Mouse (Mus musculus) embryonic facial prominence, embryonic 10.5 days (tissue): ENCODE results near the gene Zfp775. TPM values are rescaled to one million over a fixed set of nuclear protein-coding genes. Genes with fewer than 3 reads are reported as not detected.

Experiments used
- DNase-seq: peaks from one replicate; pipeline ENCODE4 v3.0.0-alpha.2; 2017; ENCODE audit warnings: low spot score
- H3K27ac ChIP-seq: fragments of 300-500 bp; sonication (generic); replicated peaks from 2 replicates; pipeline ENCODE4 v1.5.1; 2016; ENCODE audit warnings: mild to moderate bottlenecking
- H3K27me3 ChIP-seq: fragments of 300-500 bp; sonication (generic); replicated peaks from 2 replicates; pipeline ENCODE4 v1.6.1; 2016; ENCODE audit warnings: low read depth, mild to moderate bottlenecking; ENCODE audit not compliant: poor library complexity, severe bottlenecking
- H3K36me3 ChIP-seq: fragments of 300-500 bp; sonication (generic); replicated peaks from 2 replicates; pipeline ENCODE4 v1.6.1; 2016; ENCODE audit warnings: mild to moderate bottlenecking, moderate library complexity
- H3K4me1 ChIP-seq: fragments of 300-500 bp; sonication (generic); 2 replicates; pipeline ENCODE4 v1.6.1; 2016
- H3K4me3 ChIP-seq: fragments of 300-500 bp; sonication (generic); 2 replicates; pipeline ENCODE4 v1.5.1; 2016; ENCODE audit warnings: mild to moderate bottlenecking, moderate library complexity
- H3K9me3 ChIP-seq: fragments of 300-500 bp; sonication (generic); 2 replicates; pipeline ENCODE4 v1.6.1; 2016; ENCODE audit warnings: mild to moderate bottlenecking
- WGBS: fragments of 180-500 bp; shearing (Covaris S2); methylation state at CpG from one replicate; pipeline ENCODE4 v1.1.7; 2016; 5-methylcytosine and 5-hydroxymethylcytosine counted together
- polyA plus RNA-seq: library from polyadenylated mRNA; unstranded; fragments of >200 nt; fragmentation: Nextera tagmentation; extraction: Ambion mirVana; gene quantifications from 2 replicates; pipeline ENCODE4 v1.2.1, GENCODE M21; 2016

Zfp775 gene
- polyA plus RNA-seq: 10.1 and 10.8 TPM in 2 replicates

DNA sequence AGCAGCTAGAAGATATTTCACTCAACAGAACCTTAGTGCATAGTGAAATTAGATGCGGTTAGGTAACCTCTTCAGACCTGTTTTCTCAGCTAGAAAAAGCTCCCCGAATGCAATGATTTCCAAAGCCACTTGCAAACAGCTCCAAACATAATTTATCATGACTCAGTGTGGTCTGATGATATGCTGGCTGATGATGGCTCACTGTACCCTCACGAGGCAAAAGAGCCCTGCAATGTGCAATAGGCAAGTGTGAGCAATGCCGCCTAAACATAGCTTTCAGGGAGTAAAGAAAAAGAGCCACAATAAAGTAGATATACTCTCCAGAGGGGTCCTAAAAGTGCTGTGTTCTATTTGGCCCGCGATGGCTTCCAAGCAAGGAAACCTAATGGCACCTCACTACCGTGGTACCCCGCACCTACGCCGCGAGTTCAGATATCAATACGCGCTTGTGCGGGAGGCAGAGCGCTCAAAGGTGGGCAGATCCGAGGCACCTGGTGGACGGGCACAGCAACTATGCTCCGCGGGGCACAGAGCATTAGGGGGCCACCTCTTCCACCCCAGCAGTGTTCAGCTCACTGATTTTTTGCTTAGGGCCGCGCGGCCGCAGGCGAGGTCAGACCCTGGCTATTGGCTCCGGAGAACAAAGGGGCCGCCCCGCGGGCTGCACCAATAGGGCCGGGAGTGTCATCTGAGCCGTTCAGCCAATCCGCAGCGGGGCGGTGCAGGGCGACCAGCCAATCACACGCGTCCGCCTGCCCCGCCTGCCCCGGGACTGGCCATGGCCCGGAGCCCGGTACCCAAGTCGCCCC, at the start of gene Zfp775:
Zfp775 (plus strand) TSS at position 793 of the 809 bp plus-strand sequence.
- H3K4me3 ChIP-seq: peak within 1 kb of the TSS; percentile 81
- H3K27ac ChIP-seq: peak within 1 kb of the TSS; percentile 95
- 6% methylated on average over 42 of the region's 42 CpGs for WGBS

DNA sequence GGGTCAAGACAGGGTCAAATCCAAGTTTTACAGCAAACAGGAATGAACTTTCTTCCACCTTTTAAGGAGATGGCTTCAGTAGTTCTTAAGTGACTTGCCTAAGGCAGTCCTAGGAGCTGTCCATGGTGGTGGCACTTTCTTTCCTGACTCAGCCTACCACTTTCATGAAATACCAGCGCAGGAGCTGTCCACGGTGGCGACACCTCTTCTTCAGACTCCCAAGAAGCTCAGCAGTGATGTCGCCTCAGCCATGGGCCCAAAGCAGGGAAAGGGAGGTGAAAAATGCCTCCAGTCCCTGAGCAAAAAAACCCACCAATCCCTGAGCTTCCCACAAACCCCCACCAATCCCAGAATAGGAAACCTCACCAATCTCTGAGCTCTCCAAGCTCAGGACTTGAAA, 48.9 kb upstream of the Zfp775 start:
- DNase-seq: peak; percentile 49
- 68% methylated on average over 4 of the region's 4 CpGs for WGBS

More for the DNA sequence above, at the start of gene Zfp775:
- Histone ChIP-seq H3K4me1 (peaks cover 20% of the 10 kb centered on the region), H3K36me3 (peaks cover 51% of the 10 kb centered on the region), H3K9me3 (peaks cover 22% of the 10 kb centered on the region), H3K27me3 (no peaks in the 10 kb centered on the region)
- peak; percentile 98 for DNase-seq

DNA sequence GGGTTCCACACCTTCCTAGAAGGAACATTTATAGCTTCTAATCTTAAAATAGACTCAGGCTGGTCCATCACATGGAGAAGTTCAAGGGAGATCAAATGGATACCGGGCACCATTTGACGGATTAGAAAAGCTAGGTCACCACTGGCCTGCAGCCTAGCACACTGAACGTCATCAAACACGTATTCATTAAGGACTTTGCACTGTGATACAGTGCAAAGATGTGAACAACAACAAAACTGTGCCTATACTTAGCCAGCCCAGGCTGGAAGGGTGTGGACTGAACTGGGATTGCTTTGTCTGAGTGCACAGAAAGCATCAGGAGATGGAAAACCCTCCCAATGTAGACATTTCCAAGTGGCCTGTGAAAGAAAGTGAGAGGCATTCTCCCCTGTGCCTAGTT, 48.0 kb upstream of the Zfp775 start:
- Histone ChIP-seq H3K4me1 (peaks cover 19% of the 10 kb centered on the region), H3K27me3 (no peaks in the 10 kb centered on the region), H3K36me3 (peaks cover 17% of the 10 kb centered on the region), H3K27ac (peak overlapping the region; percentile 93), H3K9me3 (no peaks in the 10 kb centered on the region), H3K4me3 (peak overlapping the region; percentile 63)
- no peak for DNase-seq
- WGBS: 89% methylated on average over 4 of the region's 4 CpGs

More for the DNA sequence above, 48.9 kb upstream of the Zfp775 start:
- Histone ChIP-seq H3K27ac (no peak overlapping the region), H3K9me3 (no peaks in the 10 kb centered on the region), H3K36me3 (peaks cover 13% of the 10 kb centered on the region), H3K27me3 (no peaks in the 10 kb centered on the region), H3K4me3 (no peak overlapping the region), H3K4me1 (peaks cover 19% of the 10 kb centered on the region)

DNA sequence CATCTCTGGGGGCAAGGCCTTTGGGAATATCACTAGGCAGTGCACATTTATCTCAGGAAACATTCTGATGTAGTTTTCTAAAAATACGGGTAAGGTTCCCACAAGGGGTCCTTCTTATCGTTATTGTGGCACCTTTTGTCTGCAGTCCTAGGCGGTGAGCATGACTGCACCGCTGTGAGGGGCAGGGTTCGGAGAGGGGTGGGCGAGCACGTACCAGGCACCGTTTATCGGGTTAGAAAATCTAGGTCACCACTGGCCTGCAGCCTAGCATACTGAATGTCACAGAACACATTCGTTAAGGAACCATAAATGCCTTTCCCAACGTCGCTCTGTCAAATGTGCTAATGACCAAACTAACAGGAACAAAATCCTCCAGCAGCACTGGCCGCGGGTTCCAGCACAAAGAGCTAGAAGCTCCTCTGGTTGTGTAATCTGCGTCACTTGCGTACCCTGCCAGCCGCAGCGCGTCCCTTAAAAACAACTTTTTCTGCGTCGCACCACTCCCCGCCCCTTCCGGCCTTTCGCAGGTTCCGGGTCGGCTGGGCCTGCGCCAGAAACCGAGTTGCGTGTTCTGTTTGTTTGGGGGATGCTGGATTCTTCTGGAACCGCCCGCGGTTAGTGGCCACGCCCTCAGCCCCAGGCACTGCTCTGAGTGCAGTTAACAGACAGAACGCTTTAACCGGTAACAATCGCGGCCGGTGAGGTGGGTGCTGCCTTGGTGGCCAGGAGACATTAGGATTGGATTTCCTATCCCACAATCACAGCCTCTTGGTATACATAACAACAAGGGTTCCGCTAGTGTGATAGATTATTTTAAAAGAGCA, 47.4 kb upstream of the Zfp775 start, which contains the start of gene Lrrc61:
Lrrc61 (plus strand) TSS at position 517 of the 824 bp plus-strand sequence.
- peak; percentile 93 for DNase-seq
- no peaks in the 10 kb centered on the region for H3K27me3 ChIP-seq
- H3K27ac ChIP-seq: peak within 1 kb of the TSS; percentile 93
- peak within 1 kb of the TSS; percentile 63 for H3K4me3 ChIP-seq
- peaks cover 17% of the 10 kb centered on the region for H3K36me3 ChIP-seq
- 1% methylated on average over 39 of the region's 39 CpGs for WGBS
- no peaks in the 10 kb centered on the region for H3K9me3 ChIP-seq
- H3K4me1 ChIP-seq: peaks cover 19% of the 10 kb centered on the region

DNA sequence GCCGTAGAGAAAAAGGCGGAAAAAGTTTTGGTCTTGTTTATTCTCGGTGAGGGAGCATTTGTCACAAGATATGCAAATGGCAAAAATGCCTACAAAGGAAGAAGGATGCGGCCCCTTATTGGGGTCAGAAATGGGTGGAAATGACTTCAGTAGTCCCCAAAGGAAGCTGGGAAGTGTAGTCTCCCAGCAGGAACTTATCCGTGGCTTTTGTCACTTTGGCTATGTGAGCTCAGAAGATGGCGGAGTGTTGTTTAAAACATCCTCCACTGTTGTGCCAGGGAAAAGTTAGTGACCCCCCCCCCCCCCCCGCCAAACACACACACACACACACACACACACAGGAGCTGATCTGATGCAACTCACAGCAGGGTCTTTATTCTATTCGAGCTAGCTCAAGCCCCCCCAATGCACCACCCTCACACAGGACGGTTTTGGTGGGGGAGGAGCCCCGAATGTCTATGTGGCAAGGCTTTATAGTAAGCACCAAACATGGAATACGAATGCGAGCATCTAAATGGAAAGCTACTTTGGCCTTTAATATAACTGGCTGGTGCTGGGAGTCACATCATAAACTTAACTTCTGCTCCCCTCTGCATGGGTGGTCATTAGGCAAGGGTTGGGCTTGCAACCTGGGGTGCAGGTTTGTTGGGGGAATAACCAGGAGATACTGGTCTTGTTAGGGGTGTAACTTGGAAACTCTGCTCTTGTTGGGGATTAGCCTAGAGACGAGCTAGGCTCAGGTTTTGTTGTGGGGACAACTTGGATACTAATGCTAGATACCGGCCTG, 46.6 kb upstream of the Zfp775 start:
- no peaks in the 10 kb centered on the region for H3K27me3 ChIP-seq
- H3K27ac ChIP-seq: peak overlapping the region; percentile 93
- H3K4me3 ChIP-seq: peak overlapping the region; percentile 63
- peaks cover 19% of the 10 kb centered on the region for H3K36me3 ChIP-seq
- H3K9me3 ChIP-seq: no peaks in the 10 kb centered on the region
- peak; percentile 59 for DNase-seq
- H3K4me1 ChIP-seq: peaks cover 19% of the 10 kb centered on the region
- 33% methylated on average over 14 of the region's 14 CpGs for WGBS

DNA sequence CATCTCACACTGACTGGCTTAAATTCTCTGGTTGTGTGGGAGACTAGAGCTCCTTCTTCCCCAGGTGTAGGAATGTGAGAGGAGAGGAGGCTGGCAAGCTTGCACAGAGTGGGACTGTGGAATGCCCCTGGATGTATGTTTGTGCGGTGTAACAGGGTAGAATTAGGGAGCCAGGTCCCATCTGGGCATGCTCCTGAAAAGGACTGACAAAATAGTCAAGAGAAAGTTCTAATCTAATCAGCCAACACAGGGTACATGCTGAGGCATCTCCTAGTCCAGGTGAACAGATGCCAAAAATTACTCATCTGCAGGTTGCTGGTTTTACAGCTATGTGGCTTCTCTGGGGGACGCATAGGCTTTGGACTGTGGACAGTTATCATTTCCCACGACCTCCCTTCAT, 45.9 kb upstream of the Zfp775 start:
- peak overlapping the region; percentile 93 for H3K27ac ChIP-seq
- 90% methylated on average over 3 of the region's 3 CpGs for WGBS
- H3K36me3 ChIP-seq: peaks cover 22% of the 10 kb centered on the region
- no peak for DNase-seq
- peaks cover 19% of the 10 kb centered on the region for H3K4me1 ChIP-seq
- no peaks in the 10 kb centered on the region for H3K9me3 ChIP-seq
- H3K27me3 ChIP-seq: no peaks in the 10 kb centered on the region
- peak overlapping the region; percentile 63; the same call in 1 of the 2 replicates for H3K4me3 ChIP-seq

DNA sequence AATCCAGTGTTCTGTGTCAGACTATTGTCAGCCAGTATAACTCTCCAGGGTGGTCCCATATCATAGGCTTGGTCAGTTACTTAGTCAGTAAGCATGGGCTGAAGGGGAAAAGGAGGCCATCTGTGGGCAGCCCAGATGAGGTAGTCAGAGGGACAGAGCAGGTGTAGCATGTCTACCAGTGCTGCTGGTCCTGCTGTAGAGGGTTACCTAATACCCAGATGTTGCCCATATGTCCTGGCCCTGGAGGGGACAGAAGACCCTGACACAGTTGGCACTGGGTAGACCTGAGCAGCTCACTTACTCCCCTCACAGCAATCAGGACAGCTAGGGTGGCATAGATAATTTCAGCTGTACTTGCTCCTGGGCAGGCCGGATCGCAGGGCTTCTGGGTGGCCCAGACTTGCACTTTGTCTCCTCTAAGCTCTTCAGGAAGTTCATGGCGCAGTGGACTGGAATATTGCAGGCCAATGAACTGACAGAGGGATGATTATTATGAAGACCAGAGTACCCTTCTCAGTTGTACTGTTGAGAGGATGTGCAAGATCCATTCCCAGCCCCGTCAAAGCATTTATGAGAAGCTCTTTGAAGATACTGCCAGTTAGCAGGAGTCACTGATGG, 36.1 kb upstream of the Zfp775 start:
- no peaks in the 10 kb centered on the region for H3K4me1 ChIP-seq
- no peak for DNase-seq
- H3K4me3 ChIP-seq: no peak overlapping the region
- H3K27me3 ChIP-seq: no peaks in the 10 kb centered on the region
- no peak overlapping the region for H3K27ac ChIP-seq
- 94% methylated on average over 4 of the region's 4 CpGs for WGBS
- H3K36me3 ChIP-seq: peaks cover 60% of the 10 kb centered on the region
- no peaks in the 10 kb centered on the region for H3K9me3 ChIP-seq

DNA sequence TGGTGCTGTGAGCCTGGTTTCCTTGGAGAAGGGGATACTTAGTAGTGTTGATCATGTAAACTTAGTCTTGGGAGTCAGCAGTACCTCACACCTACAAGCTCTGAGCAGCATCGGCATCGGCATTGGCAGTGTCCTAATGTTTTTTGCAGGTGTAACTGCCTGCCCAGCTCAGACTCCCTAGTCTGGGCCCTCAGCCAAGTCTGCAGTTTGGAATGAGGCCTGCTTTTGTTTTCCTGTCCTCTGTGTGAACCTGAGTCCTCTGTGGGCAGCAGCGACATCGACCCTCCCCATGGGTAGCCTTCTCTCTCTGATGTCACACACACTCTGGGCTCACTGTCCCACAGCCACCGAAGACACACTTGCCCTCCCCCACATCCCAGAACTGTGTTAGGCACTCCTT, 35.6 kb upstream of the Zfp775 start:
- Histone ChIP-seq H3K36me3 (peaks cover 58% of the 10 kb centered on the region), H3K27me3 (no peaks in the 10 kb centered on the region), H3K9me3 (no peaks in the 10 kb centered on the region), H3K27ac (no peak overlapping the region), H3K4me3 (no peak overlapping the region), H3K4me1 (no peaks in the 10 kb centered on the region)
- no peak for DNase-seq
- 85% methylated on average over 5 of the region's 5 CpGs for whole genome bisulfite sequencing

DNA sequence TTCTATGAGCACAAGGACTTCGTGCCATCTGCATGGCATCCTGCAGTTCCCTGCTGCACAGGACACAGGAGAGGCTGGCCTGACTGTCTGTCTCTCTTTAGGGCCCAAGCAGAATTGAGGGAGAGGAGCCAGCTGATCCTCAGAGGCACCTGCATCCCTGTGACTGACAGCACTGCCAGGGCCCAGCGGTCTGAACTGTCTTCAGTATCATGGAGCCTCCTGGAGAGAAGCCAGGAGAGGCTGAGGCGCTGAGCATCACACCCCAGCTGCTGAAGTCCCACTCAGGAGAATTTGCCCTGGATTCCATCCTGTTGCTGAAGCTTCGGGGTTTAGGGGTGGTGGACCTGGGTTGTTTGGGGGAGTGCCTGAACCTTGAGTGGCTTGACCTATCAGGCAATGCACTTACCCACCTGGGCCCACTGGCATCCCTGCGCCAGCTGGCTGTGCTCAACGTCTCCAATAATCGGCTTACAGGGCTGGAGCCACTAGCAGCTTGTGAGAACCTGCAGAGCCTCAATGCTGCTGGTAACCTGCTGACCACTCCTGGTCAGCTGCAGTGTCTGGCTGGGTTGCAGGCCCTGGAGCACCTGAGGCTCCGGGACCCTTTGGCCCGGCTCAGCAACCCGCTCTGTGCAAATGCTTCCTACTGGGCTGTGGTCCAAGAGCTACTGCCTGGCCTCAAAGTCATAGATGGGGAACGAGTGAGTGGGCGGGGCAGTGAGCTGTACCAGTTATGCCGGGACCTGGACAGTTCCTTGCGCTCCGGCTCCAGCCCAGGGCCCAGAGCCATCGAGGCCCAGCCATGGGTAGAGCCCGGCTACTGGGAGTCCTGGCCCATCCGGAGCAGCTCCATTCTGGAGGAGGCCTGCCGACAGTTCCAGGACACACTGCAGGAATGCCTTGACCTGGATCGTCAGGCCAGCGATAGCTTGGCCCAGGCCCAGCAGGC, 33.6 kb upstream of the Zfp775 start:
- H3K27ac ChIP-seq: no peak overlapping the region

DNA sequence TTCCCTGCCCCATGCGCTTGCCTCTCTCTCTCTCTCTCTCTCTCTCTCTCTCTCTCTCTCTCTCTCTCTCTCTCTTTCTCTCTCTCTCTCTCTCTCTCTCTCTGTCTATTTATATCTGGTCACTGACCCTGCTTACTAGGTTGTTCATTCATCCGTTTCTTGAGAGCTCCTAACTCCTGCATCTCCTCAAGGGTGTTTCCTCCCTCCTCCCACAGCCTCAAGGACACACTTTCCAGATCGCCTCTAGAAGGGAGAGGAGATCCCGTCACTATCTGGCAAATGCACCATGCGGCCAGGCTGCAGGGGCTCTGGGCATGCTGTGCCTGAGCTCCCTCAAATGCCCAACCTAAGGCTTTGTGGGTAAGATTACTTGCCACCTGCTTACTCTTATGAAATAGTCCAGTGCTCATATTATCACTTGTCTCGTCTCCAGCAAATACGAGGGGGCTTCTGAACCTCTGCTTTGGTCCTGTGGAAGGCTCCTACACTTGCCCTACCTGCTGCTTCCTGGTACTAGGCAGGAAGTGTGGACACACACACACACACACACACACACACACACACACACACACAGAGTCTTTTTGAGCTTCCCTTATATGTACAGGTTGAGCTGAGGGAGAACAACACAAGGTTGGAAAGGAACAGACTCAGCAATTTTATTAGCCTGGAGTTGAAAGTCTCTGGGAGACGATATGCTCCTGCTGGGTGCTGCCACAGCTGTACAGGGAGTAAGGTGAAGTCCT, 32.6 kb upstream of the Zfp775 start:
- 88% methylated on average over 8 of the region's 8 CpGs for WGBS
- no peak overlapping the region for H3K27ac ChIP-seq
- peaks cover 21% of the 10 kb centered on the region for H3K4me1 ChIP-seq
- DNase-seq: no peak
- H3K9me3 ChIP-seq: no peaks in the 10 kb centered on the region
- peaks cover 49% of the 10 kb centered on the region for H3K36me3 ChIP-seq
- H3K4me3 ChIP-seq: no peak overlapping the region
- H3K27me3 ChIP-seq: no peaks in the 10 kb centered on the region

More for the DNA sequence above, 33.6 kb upstream of the Zfp775 start:
- 91% methylated on average over 21 of the region's 21 CpGs for WGBS
- DNase-seq: no peak
- no peak overlapping the region for H3K4me3 ChIP-seq
- H3K27me3 ChIP-seq: no peaks in the 10 kb centered on the region
- H3K9me3 ChIP-seq: no peaks in the 10 kb centered on the region
- H3K4me1 ChIP-seq: peaks cover 14% of the 10 kb centered on the region
- peaks cover 53% of the 10 kb centered on the region for H3K36me3 ChIP-seq
